Mouse (Mus musculus) CH12.LX (cell line): ENCODE results near the gene Cnot6.
A peak's percentile ranks its signal among the peaks of the same experiment; 100 is the strongest.

ENCODE experiments used
- CTCF ChIP-seq, 2 experiments: IDR thresholded peaks in 1 of 2; conservative IDR thresholded peaks in 1 of 2; 2 replicates each; pipeline ENCODE4 v1.5.1; 2011 to 2012; ENCODE audit warnings: low read depth in 2 of 2, low read length in 2 of 2, improper control_type of control experiment in 1 of 2, inconsistent platforms in 1 of 2, mild to moderate bottlenecking in 1 of 2, moderate library complexity in 1 of 2
- ELF1 ChIP-seq: IDR thresholded peaks from 2 replicates; pipeline ENCODE4 v1.6.1; 2014; ENCODE audit warnings: low read depth, mild to moderate bottlenecking, inconsistent platforms, low read length, improper control_type of control experiment
- EP300 ChIP-seq: IDR thresholded peaks from 2 replicates; pipeline ENCODE4 v1.6.1; 2011; ENCODE audit warnings: low read length, improper control_type of control experiment
- JUN ChIP-seq: IDR thresholded peaks from 2 replicates; pipeline ENCODE4 v1.6.1; 2011; ENCODE audit warnings: low read depth, mild to moderate bottlenecking, low read length, improper control_type of control experiment, moderate library complexity; ENCODE audit not compliant: insufficient read depth
- JUND ChIP-seq: conservative IDR thresholded peaks from 2 replicates; pipeline ENCODE4 v1.6.1; 2011; ENCODE audit warnings: low read depth, low read length, improper control_type of control experiment
- MAFK ChIP-seq: IDR thresholded peaks from 2 replicates; pipeline ENCODE4 v1.6.1; 2011; ENCODE audit warnings: low read length, improper control_type of control experiment; ENCODE audit not compliant: insufficient replicate concordance
- NELFE ChIP-seq: IDR thresholded peaks from 2 replicates; pipeline ENCODE4 v1.6.1; 2011; ENCODE audit warnings: low read depth, low read length, improper control_type of control experiment
- NRF1 ChIP-seq: IDR thresholded peaks from 2 replicates; pipeline ENCODE4 v1.6.1; 2014; ENCODE audit warnings: low read depth, mild to moderate bottlenecking, inconsistent platforms, low read length, improper control_type of control experiment, moderate library complexity
- POLR2A ChIP-seq: IDR thresholded peaks from 2 replicates; pipeline ENCODE4 v1.6.1; 2011; ENCODE audit warnings: low read depth, mild to moderate bottlenecking, improper control_type of control experiment, low read length
- RCOR1 ChIP-seq: conservative IDR thresholded peaks from 2 replicates; pipeline ENCODE4 v1.6.1; 2012; ENCODE audit warnings: low read depth, mild to moderate bottlenecking, inconsistent platforms, low read length, improper control_type of control experiment
- SIN3A ChIP-seq: IDR thresholded peaks from 2 replicates; pipeline ENCODE4 v1.6.1; 2012; ENCODE audit warnings: low read length, improper control_type of control experiment, inconsistent platforms
- TBP ChIP-seq: conservative IDR thresholded peaks from 2 replicates; pipeline ENCODE4 v1.6.1; 2011; ENCODE audit warnings: low read depth, low read length, improper control_type of control experiment

GRCm38 (mm10) chr11:49652401-49653078, 60.0 kb downstream of the Cnot6 start:
- no peak for TF ChIP-seq JUN
- 0 out of 2 replicates have a peak, but pooled peaks have one; percentile 25 for TF ChIP-seq NELFE
- no peak for TF ChIP-seq TBP
- no peak for TF ChIP-seq MAFK
- TF ChIP-seq ELF1, result no peak
- no peak for TF ChIP-seq JUND
- TF ChIP-seq CTCF (conservative IDR thresholded peaks at IDR 0.05 in 1 of 2, IDR thresholded peaks at IDR 0.05 in 1 of 2; ENCODE audit: low read depth in 2 of 2, low read length in 2 of 2), result peak; percentile 47 to 84; a peak in 3 of 4 replicates
- no peak for TF ChIP-seq EP300
- TF ChIP-seq POLR2A, result no peak
- TF ChIP-seq NRF1, result no peak
- 0 out of 2 replicates have a peak, but pooled peaks have one; percentile 28 for TF ChIP-seq SIN3A
- no peak for TF ChIP-seq RCOR1
